Mouse (Mus musculus) 3T3-L1 (cell line): ENCODE measurements around the gene Tubgcp3.
"Not testable (repeated sequence)": the region's sequence is repeated elsewhere in the genome, so short reads cannot be mapped to it uniquely, and the experiment has no call there.

Experiments
- DNase-seq: peaks from one replicate; pipeline ENCODE4 v3.0.0-alpha.2; 2015; ENCODE audit warnings: low read depth, low spot score

The Tubgcp3 gene

DNA sequence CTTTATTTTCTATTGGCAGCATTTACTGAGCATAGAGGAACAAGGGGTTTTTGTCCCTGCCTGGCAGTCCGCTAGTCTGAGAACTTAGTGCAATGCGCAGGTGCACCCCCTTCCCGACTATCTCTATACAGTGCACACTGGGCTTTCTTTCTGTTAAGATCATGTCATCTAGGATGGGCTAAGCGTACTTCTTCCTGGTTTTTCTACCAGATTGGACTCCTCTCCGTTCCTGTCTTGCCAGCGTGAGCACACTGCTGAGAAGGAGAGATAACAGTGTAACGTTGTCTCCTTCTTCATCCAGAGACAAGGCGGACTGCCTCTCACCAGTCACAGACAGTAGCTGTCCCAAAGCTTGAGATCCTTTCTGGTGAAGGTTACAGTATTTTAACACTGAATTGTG is 27.7 kb downstream of the Tubgcp3 start:
- DNase-seq: no peak

DNA sequence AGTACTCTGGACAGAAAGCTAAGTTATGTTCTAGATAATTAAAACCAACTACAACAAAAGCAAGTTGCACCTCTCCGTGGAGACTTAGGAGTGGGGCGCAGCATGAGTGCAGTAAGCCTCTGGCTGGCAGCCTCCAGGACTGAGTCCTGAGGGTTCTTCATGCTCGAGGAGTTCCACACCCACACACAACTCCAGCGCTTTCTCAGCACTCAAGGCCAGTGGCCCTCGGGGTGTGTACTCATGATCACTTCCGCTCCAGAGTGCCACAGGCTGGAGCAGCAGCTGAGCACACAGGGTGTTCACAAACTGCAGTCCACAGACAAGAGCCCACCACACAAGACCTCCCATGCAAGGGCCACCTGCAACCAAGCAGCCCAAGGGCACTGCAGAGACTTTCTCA is 30.5 kb downstream of the Tubgcp3 start:
- no peak for DNase-seq

GRCm38 (mm10) chr8:12638446-12638845 is 33.6 kb downstream of the Tubgcp3 start:
- DNase-seq: no peak

- no peak for DNase-seq
These were observed 36.7 kb downstream of the Tubgcp3 start for GRCm38 (mm10) chr8:12635366-12635765.

DNA sequence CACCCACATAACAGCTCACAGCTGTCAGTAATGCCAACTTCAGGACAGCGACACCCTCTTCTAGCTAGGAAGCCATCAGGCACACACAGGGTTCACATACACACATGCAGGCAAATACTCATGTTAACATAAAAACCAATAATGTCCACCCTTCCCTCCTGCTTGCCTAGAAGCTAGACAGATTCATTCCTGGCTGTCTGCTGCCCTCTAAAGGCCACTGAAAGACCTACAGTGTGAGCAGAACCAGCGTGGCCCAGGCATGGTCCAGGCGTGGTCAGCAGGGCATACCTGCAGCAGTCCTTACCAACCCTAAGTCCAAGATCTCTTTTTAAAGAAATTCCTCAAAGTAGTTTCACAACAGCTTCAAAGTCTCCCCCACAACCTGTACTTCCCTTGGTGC is 43.0 kb downstream of the Tubgcp3 start:
- DNase-seq: peak; percentile 52

GRCm38 (mm10) chr8:12625890-12626289 is 46.2 kb downstream of the Tubgcp3 start:
- DNase-seq: no peak

DNA sequence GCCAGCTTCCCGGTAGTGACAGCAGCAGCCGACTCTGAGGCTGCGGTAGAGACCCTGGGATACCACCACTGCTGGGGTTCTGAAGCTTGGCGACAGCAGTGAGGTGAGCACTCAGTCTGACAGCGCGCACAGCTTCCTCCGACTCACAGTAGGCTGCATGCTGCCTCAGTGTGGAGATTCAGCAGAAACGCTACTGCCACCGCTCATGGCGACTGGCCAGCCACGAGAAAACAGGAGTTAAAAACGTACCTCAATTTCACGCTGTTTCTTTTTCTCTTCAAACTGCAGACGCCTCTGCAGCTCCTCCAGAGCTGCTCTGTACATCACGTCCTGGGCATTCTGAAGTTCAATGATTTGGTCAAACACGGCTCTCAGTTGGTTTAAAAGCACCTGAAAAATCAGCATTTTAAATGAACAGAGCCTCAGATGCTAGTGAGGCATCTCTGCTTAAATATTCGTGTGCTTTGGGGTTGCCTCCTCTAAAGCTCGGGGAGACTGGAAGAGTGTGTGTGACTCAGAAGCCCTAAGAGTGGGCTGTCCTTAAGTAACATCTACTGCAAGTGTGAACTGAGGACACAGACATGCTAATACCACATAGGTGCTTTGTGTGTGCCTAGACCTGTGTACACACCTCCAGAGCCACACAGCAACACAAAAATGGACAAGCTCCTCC is 50.4 kb downstream of the Tubgcp3 start:
- no peak for DNase-seq

DNA sequence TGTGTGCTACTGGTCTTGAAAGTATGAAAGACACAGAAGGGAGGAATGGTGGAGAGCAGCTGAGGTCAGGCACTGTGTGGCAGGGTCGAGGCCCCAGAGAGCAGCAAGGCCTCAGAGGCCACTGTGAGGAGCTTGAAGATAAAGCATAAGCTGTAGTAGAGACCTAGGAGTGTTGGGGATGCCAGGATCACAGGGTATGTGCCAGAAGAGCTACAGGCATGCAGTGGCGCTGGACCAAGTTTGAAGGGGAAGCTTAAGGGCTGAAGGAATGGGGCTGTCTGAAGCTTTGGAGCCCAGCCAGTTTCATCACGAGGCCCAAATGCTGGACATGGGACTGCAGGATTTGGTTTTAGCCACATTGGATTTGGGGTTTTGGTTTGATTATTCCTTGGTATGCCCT is 54.7 kb downstream of the Tubgcp3 start:
- DNase-seq: not testable (repeated sequence)

- DNase-seq: no peak
These were observed 58.8 kb downstream of the Tubgcp3 start for GRCm38 (mm10) chr8:12613201-12613600.

DNA sequence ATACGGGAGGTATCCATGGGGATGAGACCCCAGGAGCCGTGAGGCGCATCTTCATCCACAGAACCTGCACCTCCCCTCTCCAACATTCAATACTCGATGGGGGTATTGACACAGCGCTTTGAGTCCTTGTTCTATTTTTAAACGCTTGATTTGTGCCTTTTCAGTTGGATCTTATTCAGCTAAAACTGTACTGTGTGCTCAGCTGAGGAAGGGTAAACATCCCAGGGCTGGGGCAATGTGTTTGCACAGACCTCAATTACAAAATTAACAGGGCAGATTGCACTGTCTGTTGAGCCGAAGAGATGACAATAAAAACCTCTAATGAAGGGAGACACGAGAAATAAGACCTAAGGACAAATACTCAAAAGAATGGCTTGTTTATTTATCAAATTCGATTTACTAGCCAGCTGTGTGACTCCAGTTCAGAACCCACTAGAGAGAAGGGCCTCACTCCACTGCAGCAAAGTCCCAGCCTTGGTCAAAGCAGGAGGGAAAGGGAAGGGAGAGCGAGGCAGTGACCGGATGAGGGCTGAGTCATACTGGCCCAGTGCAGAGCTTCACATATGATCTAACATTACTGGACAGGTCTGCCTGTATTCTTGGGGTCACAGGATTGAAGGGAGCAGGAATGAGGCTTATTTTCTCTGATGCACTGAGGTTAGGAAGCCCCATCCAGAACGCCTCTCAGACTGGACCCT is 62.1 kb downstream of the Tubgcp3 start:
- DNase-seq: peak; percentile 13

- DNase-seq: no peak
These were observed 63.2 kb downstream of the Tubgcp3 start for GRCm38 (mm10) chr8:12608810-12609209.

DNA sequence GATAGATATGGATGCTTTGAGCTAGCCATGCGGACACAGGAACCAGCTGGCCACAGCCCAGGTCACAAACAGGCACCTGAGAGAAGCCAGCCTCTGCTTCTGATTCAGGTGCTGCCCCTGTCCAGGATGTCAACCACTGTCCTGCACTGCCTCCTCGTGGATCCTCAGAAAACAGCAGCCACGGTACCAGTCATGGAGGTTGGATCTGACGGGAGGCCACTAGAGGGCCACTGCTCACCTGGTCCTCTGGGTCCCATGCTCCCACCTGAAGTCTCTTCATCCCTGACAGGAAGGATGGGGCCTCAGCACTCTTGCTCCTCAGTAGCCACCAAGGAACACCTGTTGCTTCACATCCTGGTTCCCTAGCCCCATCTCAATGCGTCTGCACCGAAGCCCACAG is 64.8 kb downstream of the Tubgcp3 start:
- peak; percentile 85 for DNase-seq

- DNase-seq: no peak
These were observed 88.3 kb downstream of the Tubgcp3 start for GRCm38 (mm10) chr8:12583785-12584184.

- not testable (repeated sequence) for DNase-seq
These were observed 92.6 kb downstream of the Tubgcp3 start for GRCm38 (mm10) chr8:12579339-12579999.

GRCm38 (mm10) chr8:12576739-12577138 is 95.3 kb downstream of the Tubgcp3 start:
- no peak for DNase-seq

DNA sequence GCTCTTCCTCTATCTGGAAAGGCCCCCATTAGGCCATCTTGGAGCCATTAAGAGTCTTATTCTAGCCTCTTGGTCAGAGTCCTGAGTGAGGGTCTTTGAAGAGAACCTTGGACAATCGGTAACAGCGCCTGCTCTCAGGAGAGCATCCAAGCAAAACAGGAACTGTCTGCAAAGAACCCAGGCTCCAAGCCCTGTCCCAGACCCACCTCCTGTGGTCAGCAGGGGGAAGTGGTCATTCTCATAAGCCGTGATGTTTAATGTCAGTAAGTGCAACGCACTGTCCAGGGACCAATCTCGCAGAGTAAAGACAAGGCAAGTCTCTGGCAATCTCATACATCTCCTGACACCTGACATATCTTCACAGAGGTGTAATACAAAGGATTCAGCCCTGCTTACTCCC is 96.0 kb downstream of the Tubgcp3 start:
- DNase-seq: no peak

- DNase-seq: no peak
These were observed 99.1 kb downstream of the Tubgcp3 start, which contains the start of gene Spaca7 for GRCm38 (mm10) chr8:12572814-12573534. Spaca7 (plus strand) TSS chr8:12573029.

- no peak for DNase-seq
These were observed 105.5 kb downstream of the Tubgcp3 start for GRCm38 (mm10) chr8:12566509-12566908.

DNA sequence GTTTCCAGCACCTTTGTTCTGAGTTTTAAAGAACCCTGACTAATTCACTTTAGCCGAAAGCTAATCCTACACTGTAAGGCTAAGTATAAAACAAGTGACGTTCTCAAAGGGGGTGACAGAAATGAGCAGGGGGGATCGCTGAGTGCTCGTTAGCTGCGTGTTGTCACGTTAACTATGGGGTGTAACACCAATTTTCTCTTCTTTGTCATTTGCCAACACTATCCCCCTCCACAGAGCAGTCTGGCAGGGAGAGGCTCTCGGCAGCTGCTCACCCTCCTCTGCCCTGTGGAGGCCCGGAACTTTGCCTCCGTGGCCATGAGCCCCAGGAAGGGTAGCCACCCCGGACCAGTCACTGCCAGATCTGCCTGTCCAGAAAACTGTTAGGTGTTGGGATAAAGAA is 106.6 kb downstream of the Tubgcp3 start:
- DNase-seq: no peak

- peak; percentile 68 for DNase-seq
These were observed 107.7 kb downstream of the Tubgcp3 start for GRCm38 (mm10) chr8:12564307-12564706.
